Mouse (Mus musculus) neutrophil, adult 5-6 weeks (primary cell): ENCODE results near the gene Gpank1. TPM values are rescaled to one million over a fixed set of nuclear protein-coding genes. Genes with fewer than 3 reads are reported as not detected.

ENCODE experiments used
- ATAC-seq: fragments of 151-379, 151-347 bp; 2 replicates; pipeline ENCODE4 v1.8.0; 2017; ENCODE audit warnings: mild to moderate bottlenecking, moderate TSS enrichment; ENCODE audit not compliant: insufficient number of reproducible peaks, poor library complexity, low FRiP score, severe bottlenecking; ENCODE audit errors: extremely low read depth
- total RNA-seq: library from RNA; stranded (forward); fragments of 200-1000 nt; gene quantifications from 2 replicates; pipeline ENCODE4 v1.2.3, GENCODE M21; 2017

The Gpank1 gene
- total RNA-seq, 1 experiment from 2014 or later: 73.7 TPM

GRCm38 (mm10) chr17:35126206-35126611 is 5.0 kb downstream of the Gpank1 start, which contains the start of gene D17H6S53E:
Gene D17H6S53E (plus strand): TSS chr17:35126373.
- peak; percentile 46 for ATAC-seq

GRCm38 (mm10) chr17:35127017-35127416 is 5.8 kb downstream of the Gpank1 start:
- ATAC-seq: no peak

DNA sequence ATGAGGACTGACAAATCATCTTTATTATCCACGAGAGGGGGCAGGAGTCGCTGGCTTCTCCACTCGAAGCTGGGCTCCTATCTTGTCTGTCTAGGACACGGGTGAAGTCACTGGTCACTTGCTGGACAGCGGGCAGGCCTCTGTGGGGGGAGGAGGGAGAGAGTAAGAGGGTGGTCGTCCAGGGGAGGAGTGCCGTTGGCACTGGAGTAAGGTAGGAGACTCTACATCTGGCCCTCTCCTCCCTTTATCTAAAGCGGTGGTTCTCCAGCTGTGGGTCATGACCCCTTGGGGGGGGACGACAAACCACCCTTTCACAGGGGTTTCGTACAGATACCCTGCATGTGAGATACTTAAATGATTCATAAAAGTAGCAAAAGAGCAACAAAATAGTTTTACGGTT is 7.7 kb downstream of the Gpank1 start:
- ATAC-seq: no peak

DNA sequence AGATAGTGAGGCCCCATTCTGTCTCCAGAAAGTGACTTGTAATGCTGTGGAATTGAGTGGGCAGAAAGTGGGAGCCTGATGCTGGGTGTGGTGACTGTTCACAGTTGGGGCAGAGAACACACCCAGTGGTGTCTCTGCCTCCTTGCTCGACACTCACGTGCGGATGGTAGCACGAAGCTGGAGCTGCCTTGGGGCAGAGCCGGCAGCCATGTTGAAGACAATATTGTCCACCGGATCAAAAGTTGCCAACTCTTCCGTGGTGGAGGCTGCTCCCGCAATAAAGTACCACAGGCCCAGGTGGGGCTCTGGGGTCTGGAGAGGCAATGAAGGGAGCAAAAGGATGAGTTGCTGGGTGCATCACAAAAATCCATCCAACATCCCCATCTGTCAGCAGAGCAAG is 9.8 kb downstream of the Gpank1 start:
- ATAC-seq: no peak

- no peak for ATAC-seq
These were observed 10.4 kb downstream of the Gpank1 start, which contains the start of gene Apom for GRCm38 (mm10) chr17:35131500-35132173. Gene Apom (minus strand): TSS chr17:35132050.

DNA sequence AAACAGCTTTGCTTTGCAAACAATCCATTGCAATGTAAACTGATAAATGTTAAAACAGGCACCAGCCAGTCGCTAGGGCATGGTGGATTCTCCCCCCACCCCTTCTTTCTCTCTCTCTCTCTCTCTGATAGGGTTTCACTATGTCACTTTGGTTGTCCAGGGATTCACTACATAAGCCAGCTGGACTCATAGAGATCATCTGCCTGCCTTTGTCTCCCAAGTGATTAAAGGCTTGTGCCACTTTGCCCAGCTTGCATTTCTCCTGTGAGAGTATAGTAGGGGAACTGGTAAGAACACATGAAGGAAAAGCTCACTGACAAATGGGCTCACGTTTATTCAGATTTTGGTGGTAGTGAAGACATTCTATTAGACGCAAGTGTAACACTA is 10.9 kb downstream of the Gpank1 start:
- no peak for ATAC-seq

DNA sequence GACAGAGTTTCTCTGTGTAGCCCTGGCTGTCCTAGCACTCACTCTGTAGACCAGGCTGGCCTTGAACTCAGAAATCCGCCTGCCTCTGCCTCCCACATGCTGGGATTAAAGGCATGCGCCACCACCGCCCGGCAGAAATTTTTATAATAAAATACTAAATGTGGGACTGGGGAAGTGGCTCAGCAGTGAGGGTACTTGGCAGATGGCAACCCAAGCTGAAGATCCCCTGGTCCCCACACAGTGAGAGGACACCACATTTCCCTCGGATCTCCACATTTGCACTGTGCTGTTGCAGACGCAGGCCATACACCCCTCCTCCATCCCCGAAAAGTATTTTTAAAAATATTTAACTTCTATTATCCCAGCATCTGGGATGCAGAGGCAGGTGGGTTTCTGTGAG is 12.3 kb downstream of the Gpank1 start:
- ATAC-seq: no peak

DNA sequence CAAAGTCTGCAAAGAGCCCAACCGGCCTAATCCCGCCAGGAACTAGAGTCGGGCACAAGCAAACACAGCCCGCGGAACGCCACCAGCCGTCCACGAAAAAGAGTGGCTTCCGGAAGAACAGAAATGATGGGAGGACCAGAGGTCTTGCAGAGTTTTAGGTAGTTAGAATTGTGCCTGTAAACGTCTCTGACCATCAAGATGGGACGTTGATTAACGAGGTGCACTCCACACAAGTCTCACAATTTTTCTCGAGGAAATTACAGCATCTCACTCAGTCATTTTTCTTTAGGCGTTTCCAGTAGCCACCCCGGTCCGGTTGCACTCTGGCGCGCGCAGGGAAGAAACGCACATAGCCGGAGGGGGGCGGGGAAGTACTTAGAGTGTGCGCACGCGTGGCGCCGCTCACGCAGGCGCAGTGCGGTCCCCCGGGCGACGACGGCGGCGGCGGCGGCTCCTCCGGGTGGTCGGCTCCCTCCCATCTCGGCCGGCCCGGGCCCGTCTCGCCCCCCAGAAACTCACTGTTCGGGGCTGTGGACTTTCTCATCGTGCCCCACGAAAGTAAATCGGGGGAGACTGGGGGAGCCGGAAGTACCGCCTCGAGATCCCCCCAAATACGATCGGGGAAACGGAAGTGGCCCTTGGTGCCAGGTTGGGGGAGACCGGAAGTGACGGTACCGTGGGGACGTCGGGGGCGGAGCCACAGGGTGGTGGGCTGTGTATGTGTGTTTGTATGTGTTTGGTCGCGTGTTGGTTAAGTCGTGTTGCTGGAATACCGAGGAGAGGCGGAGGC is 13.7 kb downstream of the Gpank1 start, which contains the start of gene Bag6:
TSS of gene Bag6 (plus strand) at position 378 of the 790 bp plus-strand sequence.
- ATAC-seq: peak; percentile 76

DNA sequence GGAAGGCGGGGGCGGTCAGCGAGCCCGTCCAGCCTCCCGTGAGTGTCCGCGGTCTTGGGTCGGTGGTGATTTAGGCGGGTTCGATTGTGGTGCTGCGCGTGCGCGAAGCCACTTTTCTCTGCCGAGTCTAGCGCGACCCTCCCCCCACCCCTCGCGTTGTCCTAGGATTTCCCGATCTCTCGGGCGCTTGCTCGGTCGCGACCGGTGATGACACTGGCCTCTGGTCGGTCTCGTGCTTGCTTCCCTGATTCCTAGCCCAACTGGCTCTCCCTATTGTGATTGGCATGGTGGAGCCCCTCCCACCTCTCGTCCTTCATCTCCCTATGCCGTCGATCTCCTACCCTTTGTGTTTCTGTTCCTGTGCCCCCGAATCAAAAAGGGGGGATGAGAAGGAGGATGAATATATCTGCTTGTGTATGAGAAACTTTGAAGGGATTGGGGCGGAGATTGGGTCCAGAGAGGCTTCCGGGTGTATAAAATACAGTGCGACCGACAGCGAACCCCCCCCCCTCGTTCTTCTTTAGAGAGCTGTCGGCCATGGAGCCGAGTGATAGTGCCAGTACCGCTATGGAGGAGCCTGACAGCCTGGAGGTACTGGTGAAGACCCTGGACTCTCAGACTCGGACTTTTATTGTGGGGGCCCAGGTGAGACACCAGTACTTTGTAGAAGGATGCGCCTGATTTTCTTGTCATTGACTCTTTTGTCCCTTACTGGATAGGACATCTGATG is 14.5 kb downstream of the Gpank1 start:
- 0 out of 2 replicates have a peak, but pooled peaks have one; percentile 2 for ATAC-seq

DNA sequence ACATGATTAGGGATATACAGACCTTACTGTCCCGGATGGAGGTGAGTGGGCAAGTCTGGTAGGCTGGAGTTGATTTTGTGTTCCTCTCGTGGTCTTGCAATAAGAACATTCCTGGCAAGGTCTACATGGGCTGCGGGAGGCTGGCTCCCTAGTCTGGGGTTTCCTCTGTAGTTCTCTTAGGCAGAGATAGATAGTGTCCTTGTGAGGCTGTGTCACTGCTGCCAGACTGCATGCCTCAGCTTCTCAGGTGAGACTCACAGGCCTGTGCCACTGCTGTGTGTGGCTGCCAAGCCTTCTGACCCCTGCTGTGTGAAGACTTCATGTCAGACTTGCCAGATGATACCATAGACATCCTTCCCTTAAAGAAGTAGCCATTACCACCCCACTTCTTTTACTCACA is 18.0 kb downstream of the Gpank1 start:
- ATAC-seq: no peak

DNA sequence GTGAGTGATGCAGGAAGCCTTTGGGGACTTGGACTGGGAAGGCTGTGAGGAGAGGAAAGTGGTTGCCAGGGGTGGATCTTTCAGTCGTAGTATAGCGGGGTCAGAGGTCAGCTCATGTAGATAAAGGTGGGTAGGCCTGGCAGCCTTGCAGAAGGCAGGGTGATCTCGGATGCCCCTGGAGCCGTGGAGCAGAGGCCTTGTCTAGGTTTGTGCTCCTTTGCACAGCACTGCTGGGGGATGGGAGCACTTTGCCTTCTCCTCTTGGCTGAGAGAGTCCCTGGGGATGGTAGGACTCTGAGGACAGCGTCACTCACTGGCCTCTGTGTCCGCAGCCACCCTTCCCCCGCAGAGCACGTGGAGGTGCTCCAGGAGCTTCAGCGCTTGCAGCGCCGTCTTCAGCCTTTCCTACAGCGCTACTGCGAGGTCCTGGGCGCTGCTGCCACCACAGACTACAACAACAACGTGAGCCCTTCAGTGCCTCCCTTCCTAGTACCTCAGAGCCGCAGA is 19.3 kb downstream of the Gpank1 start:
- ATAC-seq: no peak

GRCm38 (mm10) chr17:35141971-35142370 is 20.7 kb downstream of the Gpank1 start:
- no peak for ATAC-seq

DNA sequence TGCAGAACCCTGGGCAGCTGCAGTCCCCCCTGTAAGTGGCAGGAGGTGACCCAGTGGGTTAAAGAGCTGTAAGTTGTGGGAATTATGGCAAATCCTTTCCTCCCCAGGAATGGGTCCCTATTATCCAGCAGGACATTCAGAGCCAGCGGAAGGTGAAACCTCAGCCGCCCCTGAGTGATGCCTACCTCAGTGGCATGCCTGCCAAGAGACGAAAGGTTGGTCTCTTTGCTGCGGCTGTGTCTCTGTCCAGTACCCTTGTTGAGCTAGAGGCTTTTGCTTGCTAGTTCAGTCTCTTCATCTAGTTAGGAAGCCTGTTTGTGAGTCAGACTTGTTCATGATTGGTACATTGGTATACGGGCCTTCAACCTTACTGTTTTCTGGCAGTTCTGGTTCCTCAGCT is 24.9 kb downstream of the Gpank1 start:
- ATAC-seq: no peak

DNA sequence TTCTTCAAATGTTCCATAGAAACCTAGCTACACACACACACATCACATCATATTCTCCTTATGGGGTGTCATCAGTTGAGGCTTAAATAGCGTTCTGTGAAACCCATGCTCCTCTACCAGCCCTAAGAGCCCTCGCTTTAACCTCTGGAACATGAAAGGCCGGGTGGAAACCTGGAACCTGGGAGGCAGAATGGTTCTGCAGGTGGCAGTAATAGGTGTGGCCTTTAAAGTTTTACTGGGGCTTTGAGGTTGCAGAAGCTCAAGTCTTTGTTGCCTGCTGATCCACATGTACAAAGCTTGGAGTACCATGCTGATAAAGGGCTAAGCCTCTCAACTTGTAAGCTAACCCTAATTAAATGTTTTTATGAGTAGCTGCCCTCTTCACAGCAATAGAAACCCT is 26.1 kb downstream of the Gpank1 start:
- ATAC-seq: no peak

DNA sequence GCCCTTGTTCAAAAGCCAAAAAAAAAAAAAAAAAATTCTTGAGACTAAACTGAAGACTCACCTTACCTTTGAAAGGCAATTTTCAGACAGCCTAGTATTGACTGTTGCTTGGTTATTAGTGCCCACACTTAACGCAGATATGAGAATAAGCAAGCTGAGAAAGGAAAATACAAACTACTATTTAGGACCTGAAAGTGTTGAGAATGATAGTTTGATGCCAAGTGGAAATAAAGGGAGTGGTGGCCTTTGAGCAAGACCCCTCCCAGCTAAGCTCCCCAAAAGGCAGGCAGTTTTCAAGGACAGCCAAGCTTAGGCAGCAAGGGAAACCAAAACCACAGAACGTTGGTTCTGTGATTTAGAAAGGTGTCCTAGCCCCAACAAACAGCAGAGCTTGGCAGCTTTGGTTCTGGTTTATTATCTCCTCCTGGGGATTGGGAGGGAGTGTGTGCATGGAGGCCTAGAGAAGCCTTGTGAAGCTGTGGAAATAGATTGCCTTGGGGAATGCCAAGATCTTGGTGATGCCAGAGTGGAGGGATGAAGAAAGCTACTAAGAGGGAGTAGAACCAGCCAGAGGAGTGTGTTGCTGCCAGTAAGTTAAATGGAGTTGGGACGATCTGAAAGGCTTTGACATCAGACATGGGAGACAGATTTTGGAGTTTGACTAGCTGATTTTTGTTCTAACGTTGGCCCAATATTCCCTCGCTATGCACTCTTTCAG is 26.8 kb downstream of the Gpank1 start:
- no peak for ATAC-seq

- ATAC-seq: no peak
These were observed 30.9 kb downstream of the Gpank1 start for GRCm38 (mm10) chr17:35152121-35152520.

- no peak for ATAC-seq
These were observed 31.8 kb downstream of the Gpank1 start for GRCm38 (mm10) chr17:35153077-35153476.

- ATAC-seq: no peak
These were observed 32.7 kb downstream of the Gpank1 start for GRCm38 (mm10) chr17:35153931-35154330.

- no peak for ATAC-seq
These were observed 33.4 kb downstream of the Gpank1 start for GRCm38 (mm10) chr17:35154616-35155015.
